ENCODE assay signal across 23 mouse cellular contexts in genomic region chr6:31006111-31006600, GRCm38 (mm10). TPM values are rescaled to one million over a fixed set of nuclear protein-coding genes. Genes with fewer than 3 reads are reported as not detected.
A peak's percentile ranks its signal among the peaks of the same experiment; 100 is the strongest.
DNase-seq lines count a peak whose midpoint lies in the region; ATAC-seq and TF ChIP-seq lines count a peak whose summit lies in the region.
"Had no signal": no experiment of that assay in that cellular context is flagged by ENCODE, and none has a peak within 500 bp of the region (broad histone marks: within the 10 kb centered on the region; RNA-seq: fewer than 3 reads in every experiment).

No protein-coding gene starts in this region.

- 57% methylated on average over 6 of the region's 6 CpGs for WGBS in heart, embryonic 10.5 days
- WGBS in heart, postnatal 0 days: 56% methylated on average over 6 of the region's 6 CpGs
- WGBS in limb, embryonic 14.5 days: 47% methylated on average over 6 of the region's 6 CpGs
- 81% methylated on average over 6 of the region's 6 CpGs for WGBS in limb, embryonic 10.5 days
- WGBS in limb, embryonic 15.5 days: 67% methylated on average over 6 of the region's 6 CpGs

- no peak overlapping the region for H3K9ac ChIP-seq in heart, postnatal 0 days (replicated peaks; ENCODE audit: low read depth, low read length)
- H3K9ac ChIP-seq in limb, embryonic 14.5 days (ENCODE audit: low read depth, low read length, severe bottlenecking): no peak overlapping the region
- H3K9ac ChIP-seq in limb, embryonic 15.5 days: no peak overlapping the region
- H3K9ac ChIP-seq: embryonic facial prominence, embryonic 12.5 days; forebrain, embryonic 12.5 days; heart, embryonic 12.5 days; hindbrain, embryonic 14.5 days; intestine, embryonic 15.5 days had no signal

- TF ChIP-seq EP300 in heart, postnatal 0 days (IDR thresholded peaks at IDR 0.05; ENCODE audit: low read depth): no peak

- peak; percentile 90 for DNase-seq in heart, adult 11 months
- DNase-seq in heart, embryonic 10.5 days (ENCODE audit: low spot score): no peak
- peak; percentile 31 for DNase-seq in heart, postnatal 0 days (ENCODE audit: low spot score)
- no peak for DNase-seq in heart, adult 9 months (ENCODE audit: low spot score in 2 of 2)
- DNase-seq in limb, embryonic 14.5 days (ENCODE audit: low spot score): no peak
- DNase-seq in limb, embryonic 10.5 days (ENCODE audit: low spot score): no peak
- DNase-seq: adrenal gland, postnatal 10 days; cerebellum, adult 11 months; cerebellum, adult 8-10 months; cerebellum, postnatal 14 days; embryo, embryonic 11 days; gastrocnemius, postnatal 10 days had no signal

- H3K9me3 ChIP-seq in heart, embryonic 10.5 days: no peaks in the 10 kb centered on the region
- no peaks in the 10 kb centered on the region for H3K9me3 ChIP-seq in heart, postnatal 0 days (replicated peaks; ENCODE audit: control insufficient read depth, low read length)
- no peaks in the 10 kb centered on the region for H3K9me3 ChIP-seq in limb, embryonic 14.5 days (ENCODE audit: control insufficient read depth, low read length)
- no peaks in the 10 kb centered on the region for H3K9me3 ChIP-seq in limb, embryonic 10.5 days (replicated peaks)
- H3K9me3 ChIP-seq in limb, embryonic 15.5 days: no peaks in the 10 kb centered on the region
- H3K9me3 ChIP-seq: embryonic facial prominence, embryonic 12.5 days; intestine, embryonic 15.5 days had no signal

- H3K36me3 ChIP-seq in heart, embryonic 10.5 days: no peaks in the 10 kb centered on the region
- no peaks in the 10 kb centered on the region for H3K36me3 ChIP-seq in heart, postnatal 0 days (replicated peaks; ENCODE audit: control insufficient read depth, insufficient read depth, low read length)
- no peaks in the 10 kb centered on the region for H3K36me3 ChIP-seq in limb, embryonic 14.5 days (ENCODE audit: control insufficient read depth, insufficient read depth, low read length)
- no peaks in the 10 kb centered on the region for H3K36me3 ChIP-seq in limb, embryonic 10.5 days
- H3K36me3 ChIP-seq in limb, embryonic 15.5 days: no peaks in the 10 kb centered on the region
- H3K36me3 ChIP-seq: embryonic facial prominence, embryonic 12.5 days; forebrain, embryonic 12.5 days; heart, embryonic 12.5 days; hindbrain, embryonic 10.5 days; intestine, embryonic 15.5 days had no signal

- H3K27ac ChIP-seq in heart, embryonic 10.5 days: no peak overlapping the region
- peak overlapping the region; percentile 62 for H3K27ac ChIP-seq in heart, postnatal 0 days (ENCODE audit: low read depth)
- H3K27ac ChIP-seq in limb, embryonic 14.5 days (replicated peaks; ENCODE audit: low read depth, low read length): no peak overlapping the region
- no peak overlapping the region for H3K27ac ChIP-seq in limb, embryonic 10.5 days
- 0 out of 2 replicates have a peak overlapping the region, but pooled peaks have one; percentile 63 for H3K27ac ChIP-seq in limb, embryonic 15.5 days
- H3K27ac ChIP-seq: embryonic facial prominence, embryonic 12.5 days; forebrain, embryonic 12.5 days; hindbrain, embryonic 10.5 days; hindbrain, embryonic 14.5 days; intestine, embryonic 15.5 days had no signal

- TF ChIP-seq POLR2A in limb, embryonic 14.5 days (IDR thresholded peaks at IDR 0.05; ENCODE audit: borderline replicate concordance, extremely low read depth, insufficient read depth, insufficient read length): no peak

- H3K27me3 ChIP-seq in heart, embryonic 10.5 days (ENCODE audit: insufficient read depth, poor library complexity, severe bottlenecking): no peaks in the 10 kb centered on the region
- no peaks in the 10 kb centered on the region for H3K27me3 ChIP-seq in heart, postnatal 0 days (ENCODE audit: control insufficient read depth, insufficient read depth, low read length)
- H3K27me3 ChIP-seq in limb, embryonic 14.5 days (ENCODE audit: control insufficient read depth, insufficient read depth, low read length): no peaks in the 10 kb centered on the region
- H3K27me3 ChIP-seq in limb, embryonic 10.5 days (ENCODE audit: low read depth, poor library complexity, severe bottlenecking): no peaks in the 10 kb centered on the region
- H3K27me3 ChIP-seq in limb, embryonic 15.5 days: no peaks in the 10 kb centered on the region
- H3K27me3 ChIP-seq: embryonic facial prominence, embryonic 12.5 days; heart, embryonic 12.5 days; intestine, embryonic 15.5 days had no signal

- H3K4me2 ChIP-seq in heart, postnatal 0 days (ENCODE audit: low read depth, low read length): no peak overlapping the region
- H3K4me2 ChIP-seq in limb, embryonic 14.5 days (replicated peaks; ENCODE audit: low read depth, low read length, severe bottlenecking): no peak overlapping the region
- no peak overlapping the region for H3K4me2 ChIP-seq in limb, embryonic 15.5 days
- H3K4me2 ChIP-seq: embryonic facial prominence, embryonic 12.5 days; forebrain, embryonic 12.5 days; heart, embryonic 12.5 days; hindbrain, embryonic 14.5 days; intestine, embryonic 15.5 days had no signal

- H3K4me3 ChIP-seq in heart, embryonic 10.5 days: no peak overlapping the region
- no peak overlapping the region for H3K4me3 ChIP-seq in heart, postnatal 0 days (ENCODE audit: low read depth, low read length)
- H3K4me3 ChIP-seq in limb, embryonic 14.5 days (replicated peaks; ENCODE audit: low read length): no peak overlapping the region
- H3K4me3 ChIP-seq in limb, embryonic 10.5 days: no peak overlapping the region
- no peak overlapping the region for H3K4me3 ChIP-seq in limb, embryonic 15.5 days
- H3K4me3 ChIP-seq: embryonic facial prominence, embryonic 12.5 days; forebrain, embryonic 12.5 days; heart, embryonic 12.5 days; hindbrain, embryonic 10.5 days; intestine, embryonic 15.5 days had no signal

- peak; percentile 71 for ATAC-seq in heart, postnatal 0 days (ENCODE audit: insufficient read depth, low read depth)
- peak; percentile 44; the same call in 1 of the 2 replicates for ATAC-seq in limb, embryonic 14.5 days (ENCODE audit: low FRiP score, low read depth)
- ATAC-seq in limb, embryonic 15.5 days (ENCODE audit: insufficient number of reproducible peaks, low FRiP score, low TSS enrichment, low read depth): no peak
- ATAC-seq: forebrain, embryonic 16.5 days; intestine, embryonic 15.5 days had no signal

- H3K4me1 ChIP-seq in heart, embryonic 10.5 days: peaks cover 12% of the 10 kb centered on the region; the same call in 1 of the 2 replicates
- H3K4me1 ChIP-seq in heart, postnatal 0 days (ENCODE audit: control insufficient read depth, insufficient read depth): peaks cover 8% of the 10 kb centered on the region
- H3K4me1 ChIP-seq in limb, embryonic 14.5 days (ENCODE audit: control insufficient read depth, insufficient read depth, low read length): peaks cover 7% of the 10 kb centered on the region
- no peaks in the 10 kb centered on the region for H3K4me1 ChIP-seq in limb, embryonic 10.5 days
- H3K4me1 ChIP-seq in limb, embryonic 15.5 days: peaks cover 8% of the 10 kb centered on the region
- H3K4me1 ChIP-seq: intestine, embryonic 15.5 days had no signal

- no peak for TF ChIP-seq CTCF in heart, postnatal 0 days (IDR thresholded peaks at IDR 0.05; ENCODE audit: low read depth)

RNA-seq across cellular contexts. Expression of gene Klf14, which starts 47.3 kb away (rescaled TPM):
- 1.6 and 2.0 TPM in 2 replicates for polyA plus RNA-seq in heart, embryonic 10.5 days (2016; fragmentation: Nextera tagmentation; extraction: Ambion mirVana)
- total RNA-seq in heart, postnatal 0 days (2014; rRNA removed; ENCODE audit: low replicate concordance): 0.04 and 0.73 TPM in 2 replicates
- polyA plus RNA-seq in heart, postnatal 0 days (2015; fragmentation: Nextera tagmentation; extraction: Ambion mirVana): 1.0 and 1.4 TPM in 2 replicates
- 7.5 and 9.6 TPM in 2 replicates for polyA plus RNA-seq in limb, embryonic 14.5 days (2012; rRNA removed)
- polyA plus RNA-seq in limb, embryonic 14.5 days (2014; fragmentation: Nextera tagmentation; extraction: Ambion mirVana): 11.0 and 12.8 TPM in 2 replicates
- 0.73 and 1.1 TPM in 2 replicates for polyA plus RNA-seq in limb, embryonic 10.5 days (2016; fragmentation: Nextera tagmentation; extraction: Ambion mirVana)
- 10.1 and 12.6 TPM in 2 replicates for polyA plus RNA-seq in limb, embryonic 15.5 days (2015; fragmentation: Nextera tagmentation; extraction: Ambion mirVana)
- total RNA-seq: common myeloid progenitor, adult 5-6 weeks; MEL had no signal
- polyA plus RNA-seq: C2C12 had no signal

Comparison
In these comparisons a context has a peak if more than half of its experiments do, and no peak if none do; other contexts are left out.
1. DNase-seq: peak in heart, adult 11 months (single experiment) and heart, postnatal 0 days (single experiment); none in heart, embryonic 10.5 days (single experiment), heart, adult 9 months (0 of 2), limb, embryonic 14.5 days (single experiment) and limb, embryonic 10.5 days (single experiment).
2. H3K27ac ChIP-seq: peak in heart, postnatal 0 days (single experiment) and limb, embryonic 15.5 days (single experiment); none in heart, embryonic 10.5 days (single experiment), limb, embryonic 14.5 days (single experiment) and limb, embryonic 10.5 days (single experiment).